Mouse (Mus musculus): ENCODE data around the gene Oxnad1.

The Oxnad1 gene

GRCm38 (mm10) chr14:32084761-32085485 lies at the start of gene Oxnad1:
TSS of gene Oxnad1 (plus strand) at chr14:32085374.
- DNase-seq (ENCODE audit: low read depth, low spot score), result peak; percentile 95

- no peak for DNase-seq (ENCODE audit: low read depth, low spot score)
Measured at GRCm38 (mm10) chr14:32036482-32036881, 48.7 kb upstream of the Oxnad1 start.

- DNase-seq (ENCODE audit: low read depth, low spot score), result peak; percentile 41
Measured at GRCm38 (mm10) chr14:32037661-32038252, 47.4 kb upstream of the Oxnad1 start.

GRCm38 (mm10) chr14:32042108-32042507 lies 43.1 kb upstream of the Oxnad1 start:
- no peak for DNase-seq (ENCODE audit: low read depth, low spot score)

GRCm38 (mm10) chr14:32046357-32046756 lies 38.8 kb upstream of the Oxnad1 start:
- DNase-seq (ENCODE audit: low read depth, low spot score), result no peak

GRCm38 (mm10) chr14:32050171-32050570 lies 35.0 kb upstream of the Oxnad1 start:
- DNase-seq (ENCODE audit: low read depth, low spot score), result no peak

GRCm38 (mm10) chr14:32053895-32054294 lies 31.3 kb upstream of the Oxnad1 start:
- DNase-seq (ENCODE audit: low read depth, low spot score), result no peak

- DNase-seq (ENCODE audit: low read depth, low spot score), result no peak
Measured at GRCm38 (mm10) chr14:32054788-32055187, 30.4 kb upstream of the Oxnad1 start.

GRCm38 (mm10) chr14:32055781-32056180 lies 29.4 kb upstream of the Oxnad1 start:
- no peak for DNase-seq (ENCODE audit: low read depth, low spot score)

GRCm38 (mm10) chr14:32056675-32057074 lies 28.5 kb upstream of the Oxnad1 start:
- DNase-seq (ENCODE audit: low read depth, low spot score), result no peak

- DNase-seq (ENCODE audit: low read depth, low spot score), result no peak
Measured at GRCm38 (mm10) chr14:32057664-32058063, 27.5 kb upstream of the Oxnad1 start.

- no peak for DNase-seq (ENCODE audit: low read depth, low spot score)
Measured at GRCm38 (mm10) chr14:32061398-32061797, 23.8 kb upstream of the Oxnad1 start.

- DNase-seq (ENCODE audit: low read depth, low spot score), result no peak
Measured at GRCm38 (mm10) chr14:32072807-32073206, 12.4 kb upstream of the Oxnad1 start.

- DNase-seq (ENCODE audit: low read depth, low spot score), result peak; percentile 91
Measured at GRCm38 (mm10) chr14:32073211-32073685, 11.9 kb upstream of the Oxnad1 start.

GRCm38 (mm10) chr14:32073901-32074300 lies 11.3 kb upstream of the Oxnad1 start:
- peak; percentile 22 for DNase-seq (ENCODE audit: low read depth, low spot score)

GRCm38 (mm10) chr14:32076896-32077575 lies 8.1 kb upstream of the Oxnad1 start:
- peak; percentile 90 for DNase-seq (ENCODE audit: low read depth, low spot score)

GRCm38 (mm10) chr14:32081026-32081425 lies 4.1 kb upstream of the Oxnad1 start:
- DNase-seq (ENCODE audit: low read depth, low spot score), result peak; percentile 60

- DNase-seq (ENCODE audit: low read depth, low spot score), result no peak
Measured at GRCm38 (mm10) chr14:32082891-32083290, 2.3 kb upstream of the Oxnad1 start.

- DNase-seq (ENCODE audit: low read depth, low spot score), result no peak
Measured at GRCm38 (mm10) chr14:32083466-32083865, 1.7 kb upstream of the Oxnad1 start.

GRCm38 (mm10) chr14:32085486-32086201 lies 470 bp downstream of the Oxnad1 start, which contains the start of gene Dph3:
TSS of gene Dph3 (minus strand) at chr14:32085729.
- peak; percentile 99 for DNase-seq (ENCODE audit: low read depth, low spot score)

GRCm38 (mm10) chr14:32086226-32086625 lies 1.1 kb downstream of the Oxnad1 start:
- DNase-seq (ENCODE audit: low read depth, low spot score), result peak; percentile 48

All from brain, adult 2 months (tissue).